Mouse (Mus musculus): ENCODE data around the gene Hoxd9. TPM values are rescaled to one million over a fixed set of nuclear protein-coding genes. Genes with fewer than 3 reads are reported as not detected.

Gene Hoxd9
- total RNA-seq, 2 experiments from 2014 or later = not detected

DNA sequence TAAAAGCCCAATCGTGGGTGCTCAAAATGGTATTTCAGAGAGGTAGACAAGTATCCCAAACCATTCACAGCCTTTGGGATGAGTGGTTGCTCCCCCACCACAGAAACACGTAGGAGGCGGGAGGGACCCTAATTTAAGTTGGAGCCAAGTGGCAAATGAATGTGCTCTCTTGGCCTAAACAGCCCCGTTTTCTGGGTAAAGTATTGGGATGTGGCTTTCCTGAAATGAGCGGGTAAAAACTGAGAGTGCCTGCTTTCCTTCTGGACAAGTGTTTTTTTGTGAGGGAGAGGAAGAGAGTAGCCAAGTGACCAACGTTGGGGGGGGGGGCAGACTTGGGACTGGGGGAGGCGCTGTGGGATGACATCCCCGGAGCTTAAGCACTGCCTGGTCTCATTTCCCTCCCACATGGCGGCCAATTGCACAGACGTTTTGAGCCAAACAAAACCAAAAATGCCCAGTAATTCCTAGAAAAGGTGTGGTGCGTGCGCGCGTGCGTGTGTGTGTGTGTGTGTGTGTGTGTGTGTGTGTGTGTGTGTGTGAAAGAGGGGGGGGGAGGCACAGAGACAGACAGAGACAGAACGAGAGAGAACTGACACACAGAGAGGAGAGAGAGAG lies 13.5 kb downstream of the Hoxd9 start:
- no peak for DNase-seq (ENCODE audit: low spot score in 2 of 2)

DNA sequence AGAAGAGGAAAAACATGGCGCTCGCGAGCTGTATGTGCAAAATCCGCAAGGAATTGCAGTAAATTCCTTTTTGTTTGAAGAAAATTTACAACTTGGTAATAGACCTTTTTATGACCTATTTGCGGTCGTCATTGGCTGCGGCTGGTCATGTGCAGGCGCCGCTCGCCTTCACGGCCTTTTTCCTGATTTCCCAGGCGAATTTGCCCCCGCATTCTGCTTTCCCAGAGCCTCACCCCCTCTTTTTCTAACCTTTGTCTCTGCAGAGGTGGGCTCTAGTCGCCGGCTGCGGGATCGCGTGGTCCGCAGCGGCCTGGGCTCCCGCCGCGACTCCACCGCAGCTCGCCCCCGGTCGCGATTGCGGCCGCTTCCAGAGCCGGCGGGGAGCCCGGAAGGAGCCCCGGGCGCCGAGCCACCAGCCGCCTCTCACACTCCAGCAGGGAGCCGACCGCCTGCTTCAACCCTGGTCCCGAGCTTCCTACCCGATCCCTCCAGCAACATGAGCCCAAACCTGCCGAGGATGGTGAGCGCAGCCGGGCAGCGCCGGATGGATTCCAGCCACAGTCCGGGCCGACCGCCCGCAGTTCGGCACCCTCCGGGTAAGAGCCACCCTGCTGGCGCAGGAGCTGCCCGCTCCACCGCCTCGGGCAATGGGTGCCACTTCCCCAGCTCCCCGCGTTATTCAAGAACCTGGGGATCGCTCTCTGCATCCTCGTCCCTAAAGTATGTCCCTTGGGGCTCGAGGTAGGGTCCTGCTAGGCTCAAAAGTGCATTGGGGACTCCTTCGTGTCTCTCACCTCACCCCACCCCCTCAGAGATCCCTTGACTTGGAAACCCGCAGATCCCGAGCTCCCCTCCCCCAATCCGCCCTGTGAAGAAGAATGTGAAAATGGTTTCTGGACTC lies 14.4 kb downstream of the Hoxd9 start, which contains the start of the genes Hoxd3 and Hoxd4:
Gene Hoxd3, plus strand, starts transcription at position 207 of the 901 bp plus-strand sequence.
Gene Hoxd4, plus strand, starts transcription at position 209 of the 901 bp plus-strand sequence.
- DNase-seq (ENCODE audit: low spot score in 2 of 2) = no peak

- DNase-seq (ENCODE audit: low spot score in 2 of 2) = no peak
These were observed 16.0 kb downstream of the Hoxd9 start for GRCm38 (mm10) chr2:74713239-74714150.

DNA sequence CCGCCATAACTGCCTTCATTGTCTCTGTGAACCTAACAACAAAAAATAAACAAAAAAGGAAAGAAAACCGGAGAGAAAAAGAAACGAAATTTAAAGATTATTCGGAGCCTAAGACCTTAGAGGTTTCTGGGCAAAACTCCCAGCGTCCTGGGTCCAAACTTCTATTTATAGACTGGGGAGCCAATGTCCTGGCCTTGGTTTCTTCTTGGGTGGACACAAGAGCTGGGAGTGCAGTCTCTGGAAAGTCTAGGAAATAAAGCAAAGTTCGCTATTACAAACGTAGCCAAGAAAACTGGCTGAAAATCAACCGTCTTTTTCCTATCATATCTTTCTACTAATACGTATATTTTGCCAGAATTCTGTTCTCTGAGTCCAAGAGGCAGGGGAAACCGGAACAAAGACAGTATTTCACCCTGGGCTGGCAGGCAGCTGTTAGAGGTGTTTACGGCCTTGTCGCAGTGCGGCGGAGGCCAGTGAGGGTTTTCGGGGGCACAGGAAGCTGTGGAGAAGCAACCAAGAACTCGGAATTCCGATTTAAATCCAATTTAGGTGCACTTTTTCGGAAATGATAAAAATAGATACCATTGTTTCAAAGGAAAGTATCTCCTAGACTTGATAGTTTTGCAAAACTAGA lies 16.7 kb downstream of the Hoxd9 start:
- no peak for DNase-seq (ENCODE audit: low spot score in 2 of 2)

- no peak for DNase-seq (ENCODE audit: low spot score in 2 of 2)
These were observed 17.4 kb downstream of the Hoxd9 start for GRCm38 (mm10) chr2:74714881-74715280.

DNA sequence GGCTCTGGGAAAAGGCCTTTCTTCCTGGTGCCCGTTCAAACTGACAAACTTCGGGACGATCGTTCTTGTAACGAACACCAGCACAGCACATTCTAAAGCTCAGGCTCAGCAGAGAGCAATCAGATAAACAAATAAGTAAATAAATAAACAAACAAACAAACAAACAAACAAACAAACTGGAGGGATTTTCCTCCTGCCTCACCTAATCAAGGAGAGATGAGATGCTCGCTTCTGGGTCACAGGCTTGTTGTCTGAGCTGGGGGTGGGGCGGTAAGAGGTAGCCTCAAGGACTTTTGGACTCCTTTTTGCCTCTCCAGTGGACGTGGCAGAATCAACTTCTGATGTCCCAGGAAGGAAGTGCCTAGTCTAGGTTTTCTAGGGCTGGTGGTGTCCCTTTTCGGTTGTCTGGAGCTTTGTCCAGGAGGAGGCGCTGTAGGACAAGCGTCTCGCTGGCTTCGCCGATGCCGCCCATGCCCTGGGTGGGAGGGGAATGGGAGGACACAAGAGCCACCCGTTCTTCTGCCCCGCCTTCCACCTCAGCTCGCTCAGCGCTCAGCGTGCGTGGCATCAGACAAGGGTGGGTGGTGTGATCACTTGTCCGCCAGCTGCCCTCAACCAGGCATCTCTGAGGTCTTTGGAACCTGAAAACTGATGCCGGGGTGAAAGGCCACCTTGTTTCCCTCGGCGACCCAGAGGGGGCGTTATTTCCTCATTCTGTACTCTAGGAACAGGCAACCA lies 18.1 kb downstream of the Hoxd9 start:
- DNase-seq (ENCODE audit: low spot score in 2 of 2) = peak; percentile 67 to 75

GRCm38 (mm10) chr2:74720384-74720783 lies 22.9 kb downstream of the Hoxd9 start:
- DNase-seq (ENCODE audit: low spot score in 2 of 2) = no peak

- no peak for DNase-seq (ENCODE audit: low spot score in 2 of 2)
These were observed 23.5 kb downstream of the Hoxd9 start for GRCm38 (mm10) chr2:74720955-74721491.

DNA sequence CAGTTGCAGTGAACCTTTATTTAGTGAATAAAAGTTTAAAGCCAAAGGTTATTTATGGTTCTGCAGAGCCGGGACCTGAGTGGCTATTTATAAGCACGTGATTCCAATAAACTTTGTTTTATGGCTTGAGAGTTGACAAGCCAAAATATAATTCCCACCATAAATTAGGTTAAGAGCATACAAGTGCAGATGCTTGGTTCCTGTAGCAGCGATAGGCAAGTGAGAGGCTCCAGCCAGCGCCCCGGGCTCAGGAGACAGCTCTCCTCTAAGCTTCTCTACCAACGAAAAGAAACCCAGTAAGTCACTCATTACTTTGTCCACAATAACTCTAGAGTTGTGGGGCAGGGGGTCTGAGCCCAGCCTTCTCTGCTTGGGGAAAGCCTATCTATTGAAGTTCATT lies 24.4 kb downstream of the Hoxd9 start:
- DNase-seq (ENCODE audit: low spot score in 2 of 2) = no peak

DNA sequence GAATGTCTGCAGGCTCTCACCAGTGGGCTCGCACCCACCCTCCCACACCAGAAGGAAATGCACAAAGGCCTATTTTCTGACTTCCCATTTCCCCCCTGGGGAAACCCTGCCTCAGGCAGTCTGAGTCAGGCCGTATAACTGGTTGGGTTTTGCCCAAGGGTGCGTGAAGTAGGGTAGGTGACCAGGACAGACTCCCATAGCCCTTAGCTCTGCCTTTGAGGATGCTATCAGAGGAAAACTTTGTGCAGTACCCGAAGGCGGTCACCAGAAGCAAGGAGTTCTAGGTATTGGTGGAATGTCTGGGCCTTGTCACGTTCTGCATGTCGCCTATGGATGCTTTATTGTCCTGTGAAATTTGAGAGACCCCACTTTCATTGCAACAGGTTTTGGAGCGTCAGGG lies 25.4 kb downstream of the Hoxd9 start:
- DNase-seq (ENCODE audit: low spot score in 2 of 2) = no peak

- DNase-seq (ENCODE audit: low spot score in 2 of 2) = no peak
These were observed 26.9 kb downstream of the Hoxd9 start for GRCm38 (mm10) chr2:74724244-74725015.

- no peak for DNase-seq (ENCODE audit: low spot score in 2 of 2)
These were observed 27.6 kb downstream of the Hoxd9 start for GRCm38 (mm10) chr2:74725171-74725570.

- DNase-seq (ENCODE audit: low spot score in 2 of 2) = no peak
These were observed 29.0 kb downstream of the Hoxd9 start, which contains the start of gene Gm28230 for GRCm38 (mm10) chr2:74726551-74726950. Gene Gm28230 (plus strand): TSS chr2:74726728.

- DNase-seq (ENCODE audit: low spot score in 2 of 2) = no peak
These were observed 29.6 kb downstream of the Hoxd9 start for GRCm38 (mm10) chr2:74726973-74727639.

DNA sequence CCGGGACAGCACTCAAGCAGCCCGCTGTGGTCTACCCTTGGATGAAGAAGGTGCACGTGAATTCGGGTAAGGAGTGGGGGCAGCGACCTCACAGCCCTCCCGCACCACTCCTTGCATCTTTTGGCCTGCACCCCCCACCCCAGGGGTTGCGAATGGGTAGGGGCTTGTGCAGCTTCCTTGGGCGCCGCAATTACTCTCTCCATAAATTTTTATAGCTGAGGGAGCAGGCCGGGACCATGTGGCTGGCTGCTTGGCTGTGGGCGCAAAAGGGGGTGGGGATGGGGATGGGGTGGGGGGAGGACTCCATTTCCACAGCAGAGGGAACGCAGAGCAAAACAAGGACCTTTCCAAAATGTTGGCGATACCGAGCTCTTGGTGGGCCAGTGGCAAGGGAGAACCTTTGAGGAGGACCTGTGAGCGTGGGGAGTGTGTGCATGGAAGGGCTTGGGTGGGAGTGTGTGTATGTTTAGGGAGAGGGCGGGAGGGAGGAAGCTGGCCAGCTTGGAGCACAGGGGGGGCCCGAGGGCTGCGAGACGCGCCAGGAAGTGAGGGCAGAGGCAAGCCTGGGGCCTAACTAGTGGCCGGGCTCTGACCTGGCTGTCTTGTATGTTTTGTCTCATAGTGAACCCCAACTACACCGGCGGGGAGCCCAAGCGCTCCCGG lies 30.2 kb downstream of the Hoxd9 start:
- DNase-seq (ENCODE audit: low spot score in 2 of 2) = no peak

GRCm38 (mm10) chr2:74728303-74728680 lies 30.8 kb downstream of the Hoxd9 start:
- DNase-seq (ENCODE audit: low spot score in 2 of 2) = no peak

DNA sequence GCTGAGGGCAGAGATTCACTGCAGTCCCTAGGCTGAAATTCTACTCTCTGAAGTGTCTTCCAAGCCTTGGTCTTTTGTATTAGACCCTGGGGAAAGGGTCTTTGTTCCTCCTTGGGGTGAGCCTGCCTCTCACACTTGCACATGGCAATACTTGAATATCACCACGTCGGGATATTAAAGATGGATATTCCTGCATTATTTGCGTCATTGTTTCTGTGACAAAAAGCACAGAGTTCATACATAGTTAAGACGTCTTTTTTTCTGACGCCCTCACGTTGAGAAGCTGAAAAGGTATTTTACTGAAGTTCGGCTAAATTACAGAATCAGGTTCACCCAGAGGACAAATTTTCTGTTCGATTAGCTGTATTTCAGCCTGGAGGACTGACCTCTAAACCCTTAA lies 32.8 kb downstream of the Hoxd9 start:
- DNase-seq (ENCODE audit: low spot score in 2 of 2) = no peak

DNA sequence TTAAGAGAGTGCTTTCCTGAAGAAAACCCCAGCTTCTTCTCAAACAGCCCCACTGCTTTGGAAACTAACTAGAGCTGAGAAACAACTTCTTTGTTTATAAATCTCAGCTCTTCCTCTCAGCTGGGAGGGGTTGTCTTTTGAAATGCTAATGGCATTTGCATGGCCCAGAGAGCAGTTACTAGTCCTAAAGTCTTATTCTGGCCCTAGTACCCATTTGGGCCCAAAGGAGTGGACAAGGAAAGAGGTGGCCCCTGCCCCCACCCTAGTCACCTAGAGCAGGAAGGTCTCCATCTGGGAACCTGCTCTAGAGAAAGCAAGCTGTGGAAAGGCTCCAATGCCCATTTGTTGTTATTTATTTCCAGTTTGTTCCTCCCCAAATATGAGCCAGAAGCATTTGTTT lies 33.5 kb downstream of the Hoxd9 start:
- no peak for DNase-seq (ENCODE audit: low spot score in 2 of 2)

Measured in layer of hippocampus, postnatal 14 days (tissue).